Mouse (Mus musculus) limb, embryonic 15.5 days (tissue): ENCODE measurements around the gene Esd. TPM values are rescaled to one million over a fixed set of nuclear protein-coding genes. Genes with fewer than 3 reads are reported as not detected.

Source experiments
- ATAC-seq: fragments of 200-750 bp; cut with Nextera tagmentation; 2 replicates; pipeline ENCODE4 v1.8.0; 2017; ENCODE audit warnings: low read depth, moderate TSS enrichment; ENCODE audit not compliant: insufficient number of reproducible peaks, low FRiP score, low TSS enrichment
- H3K27ac ChIP-seq: fragments of 300-500 bp; sonication (generic); 2 replicates; pipeline ENCODE4 v1.5.1; 2015; ENCODE audit warnings: moderate library complexity, mild to moderate bottlenecking, inconsistent platforms
- H3K27me3 ChIP-seq: fragments of 300-500 bp; sonication (generic); 2 replicates; pipeline ENCODE4 v1.6.1; 2015; ENCODE audit warnings: inconsistent platforms
- H3K36me3 ChIP-seq: fragments of 300-500 bp; sonication (generic); 2 replicates; pipeline ENCODE4 v1.6.1; 2015; ENCODE audit warnings: inconsistent platforms
- H3K4me1 ChIP-seq: fragments of 300-500 bp; sonication (generic); 2 replicates; pipeline ENCODE4 v1.6.1; 2015; ENCODE audit warnings: inconsistent platforms
- H3K4me2 ChIP-seq: fragments of 300-500 bp; sonication (generic); 2 replicates; pipeline ENCODE4 v1.6.1; 2015; ENCODE audit warnings: mild to moderate bottlenecking, inconsistent platforms
- H3K4me3 ChIP-seq: fragments of 300-500 bp; sonication (generic); 2 replicates; pipeline ENCODE4 v1.5.1; 2015; ENCODE audit warnings: mild to moderate bottlenecking, inconsistent platforms
- H3K9ac ChIP-seq: fragments of 300-500 bp; sonication (generic); 2 replicates; pipeline ENCODE4 v1.6.1; 2015; ENCODE audit warnings: inconsistent platforms
- H3K9me3 ChIP-seq: fragments of 300-500 bp; sonication (generic); 2 replicates; pipeline ENCODE4 v1.6.1; 2016; ENCODE audit warnings: inconsistent platforms
- WGBS: fragments of 180-500 bp; shearing (Covaris S2); methylation state at CpG from one replicate; pipeline ENCODE4 v1.1.7; 2015; 5-methylcytosine and 5-hydroxymethylcytosine counted together
- polyA plus RNA-seq: library from polyadenylated mRNA; unstranded; fragments of >200 nt; fragmentation: Nextera tagmentation; extraction: Ambion mirVana; gene quantifications from 2 replicates; pipeline ENCODE4 v1.2.1, GENCODE M21; 2015

Gene Esd
- polyA plus RNA-seq, 1 experiment from 2014 or later = 274 TPM

DNA sequence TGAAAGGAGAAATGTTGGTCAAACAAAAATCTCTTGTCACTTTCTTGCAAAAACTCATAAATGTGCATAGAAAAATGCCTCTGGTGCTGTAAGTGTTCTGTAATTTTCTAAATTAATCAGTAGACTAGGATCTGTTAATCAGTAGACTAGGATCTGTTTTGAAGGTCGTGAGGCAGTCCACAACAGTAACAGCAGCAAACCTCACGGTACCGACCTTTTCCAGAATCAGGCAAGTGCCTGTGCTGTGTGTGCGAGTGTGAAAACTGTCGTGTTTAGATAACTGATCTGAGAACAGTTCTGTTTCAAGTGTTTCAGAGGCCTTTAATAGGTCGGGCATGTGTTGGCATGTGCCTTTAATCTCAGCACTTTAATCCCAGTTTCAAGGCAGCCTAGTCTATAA, 3.4 kb downstream of the Esd start:
- WGBS = 73% methylated on average over 6 of the region's 6 CpGs
- ATAC-seq = no peak
- Histone ChIP-seq H3K36me3 (peaks cover 40% of the 10 kb centered on the region), H3K9me3 (no peaks in the 10 kb centered on the region), H3K4me1 (peaks cover 7% of the 10 kb centered on the region; the same call in 1 of the 2 replicates), H3K9ac (no peak overlapping the region), H3K4me2 (no peak overlapping the region), H3K27me3 (no peaks in the 10 kb centered on the region), H3K4me3 (no peak overlapping the region), H3K27ac (no peak overlapping the region)

DNA sequence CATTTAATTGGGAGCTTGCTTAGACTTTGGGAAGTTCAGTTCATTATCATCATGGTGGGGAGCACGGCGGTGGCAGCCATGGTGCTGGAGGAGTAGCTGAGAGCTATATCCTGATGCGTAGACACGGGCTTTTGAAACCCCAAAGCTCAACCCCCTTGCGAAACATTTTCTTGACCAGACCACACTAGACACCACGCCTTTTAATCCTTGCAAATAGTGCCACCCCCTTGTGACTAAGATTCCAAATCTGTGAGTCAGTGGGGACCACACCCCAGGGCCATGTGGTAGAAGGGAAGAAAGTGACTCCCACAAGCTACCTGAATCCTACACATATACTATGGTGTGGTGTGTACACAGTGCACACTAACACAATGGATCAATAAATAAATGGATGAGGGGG, 4.8 kb downstream of the Esd start:
- H3K9me3 ChIP-seq = no peaks in the 10 kb centered on the region
- no peak overlapping the region for H3K4me3 ChIP-seq
- 96% methylated on average over 6 of the region's 6 CpGs for WGBS
- H3K27ac ChIP-seq = no peak overlapping the region
- peaks cover 7% of the 10 kb centered on the region; the same call in 1 of the 2 replicates for H3K4me1 ChIP-seq
- no peak overlapping the region for H3K4me2 ChIP-seq
- H3K36me3 ChIP-seq = peaks cover 54% of the 10 kb centered on the region
- H3K27me3 ChIP-seq = no peaks in the 10 kb centered on the region
- ATAC-seq = no peak
- no peak overlapping the region for H3K9ac ChIP-seq

DNA sequence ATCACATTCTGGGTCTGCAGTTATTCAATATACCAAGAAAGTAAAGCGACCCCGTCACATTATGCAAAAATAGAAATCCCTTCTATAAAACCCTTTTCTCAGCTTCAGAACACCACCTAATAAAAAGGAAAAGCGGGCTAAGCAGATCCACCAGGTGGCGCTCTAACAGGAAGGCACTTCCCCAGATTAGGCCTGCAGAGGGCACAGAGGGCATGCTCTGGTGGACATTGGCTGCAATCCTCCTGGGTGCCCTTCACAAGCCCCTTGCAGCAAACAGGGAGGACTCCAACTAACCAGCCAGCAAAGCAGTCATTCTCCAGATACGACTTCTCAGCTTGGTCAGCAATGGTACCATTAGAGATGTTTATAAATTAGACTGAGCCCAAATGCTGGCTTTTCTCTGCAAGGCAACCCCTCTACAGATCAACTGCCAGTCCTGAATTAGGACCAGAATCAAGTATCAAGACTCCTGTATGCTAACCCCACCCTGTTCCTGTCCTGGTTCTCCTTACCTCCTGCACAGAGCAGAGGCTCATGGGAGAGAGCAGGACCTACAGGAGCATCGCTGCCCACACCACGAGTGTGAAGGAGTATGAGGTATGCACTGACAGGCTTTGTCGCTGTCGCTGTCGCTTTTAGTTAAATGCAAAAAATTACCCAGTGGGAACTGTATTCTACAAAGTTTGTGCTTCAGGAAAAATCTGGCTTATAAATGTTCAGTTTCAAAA, 32.3 kb downstream of the Esd start:
- 55% methylated on average over 10 of the region's 10 CpGs for WGBS
- Histone ChIP-seq H3K4me1 (no peaks in the 10 kb centered on the region), H3K9ac (no peak overlapping the region), H3K4me2 (no peak overlapping the region), H3K9me3 (no peaks in the 10 kb centered on the region), H3K4me3 (no peak overlapping the region), H3K27me3 (no peaks in the 10 kb centered on the region), H3K27ac (no peak overlapping the region), H3K36me3 (peaks cover 11% of the 10 kb centered on the region)
- ATAC-seq = no peak

DNA sequence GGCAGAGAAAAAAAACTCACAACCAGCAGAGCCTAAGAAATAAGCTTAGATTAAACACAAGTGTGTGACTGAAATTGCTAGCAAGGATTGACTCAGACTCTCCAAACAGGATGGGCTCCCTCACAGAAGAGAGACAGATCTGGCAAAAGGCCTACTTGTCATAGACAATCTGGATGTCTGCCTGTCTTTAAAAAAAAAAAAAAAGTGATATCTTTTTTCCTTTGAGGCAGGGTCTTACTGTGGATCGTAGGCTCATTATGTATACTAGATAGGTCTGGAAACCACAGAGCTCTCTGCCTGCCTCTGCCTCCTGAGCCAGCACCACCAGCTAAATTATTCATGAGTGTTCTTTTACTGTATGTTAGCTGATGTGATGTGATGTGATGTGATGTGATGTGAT, 35.8 kb downstream of the Esd start:
- peaks cover 31% of the 10 kb centered on the region for H3K36me3 ChIP-seq
- no peak for ATAC-seq
- H3K27me3 ChIP-seq = no peaks in the 10 kb centered on the region
- WGBS = 83% methylated on average over 1 of the region's 1 CpGs
- H3K4me2 ChIP-seq = no peak overlapping the region
- H3K4me1 ChIP-seq = no peaks in the 10 kb centered on the region
- no peak overlapping the region for H3K27ac ChIP-seq
- H3K9me3 ChIP-seq = no peaks in the 10 kb centered on the region
- no peak overlapping the region for H3K4me3 ChIP-seq
- H3K9ac ChIP-seq = no peak overlapping the region

DNA sequence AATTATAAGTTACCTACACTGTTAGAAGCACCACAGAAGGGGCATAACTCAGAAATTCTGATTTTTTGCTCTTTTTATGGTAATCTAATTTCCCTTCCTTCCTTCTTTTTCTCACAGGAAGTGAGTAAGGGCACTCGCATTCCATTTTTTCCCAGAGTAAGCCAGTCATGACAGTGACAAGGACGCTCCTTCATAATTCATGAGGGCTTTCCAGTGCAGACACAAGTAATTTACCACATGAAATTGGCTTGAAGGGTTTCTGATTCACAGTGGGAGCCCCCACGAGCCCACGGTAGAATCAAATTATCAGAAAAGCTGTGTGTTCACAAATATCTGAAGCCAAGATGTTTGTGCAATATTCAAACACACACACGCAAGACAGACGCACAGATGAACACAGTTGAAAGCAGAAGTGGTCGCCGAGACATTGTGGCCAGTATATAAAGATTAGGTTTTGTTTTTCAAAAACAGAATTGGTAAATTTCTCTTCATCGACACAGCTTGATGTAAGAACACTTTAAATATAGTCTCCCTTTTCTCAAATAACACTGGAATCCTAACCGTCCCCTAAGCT, 42.0 kb downstream of the Esd start:
- Histone ChIP-seq H3K27ac (no peak overlapping the region), H3K4me3 (no peak overlapping the region), H3K27me3 (no peaks in the 10 kb centered on the region), H3K4me1 (no peaks in the 10 kb centered on the region), H3K4me2 (no peak overlapping the region), H3K9ac (no peak overlapping the region), H3K9me3 (no peaks in the 10 kb centered on the region), H3K36me3 (peaks cover 30% of the 10 kb centered on the region)
- WGBS = 84% methylated on average over 10 of the region's 10 CpGs
- no peak for ATAC-seq

DNA sequence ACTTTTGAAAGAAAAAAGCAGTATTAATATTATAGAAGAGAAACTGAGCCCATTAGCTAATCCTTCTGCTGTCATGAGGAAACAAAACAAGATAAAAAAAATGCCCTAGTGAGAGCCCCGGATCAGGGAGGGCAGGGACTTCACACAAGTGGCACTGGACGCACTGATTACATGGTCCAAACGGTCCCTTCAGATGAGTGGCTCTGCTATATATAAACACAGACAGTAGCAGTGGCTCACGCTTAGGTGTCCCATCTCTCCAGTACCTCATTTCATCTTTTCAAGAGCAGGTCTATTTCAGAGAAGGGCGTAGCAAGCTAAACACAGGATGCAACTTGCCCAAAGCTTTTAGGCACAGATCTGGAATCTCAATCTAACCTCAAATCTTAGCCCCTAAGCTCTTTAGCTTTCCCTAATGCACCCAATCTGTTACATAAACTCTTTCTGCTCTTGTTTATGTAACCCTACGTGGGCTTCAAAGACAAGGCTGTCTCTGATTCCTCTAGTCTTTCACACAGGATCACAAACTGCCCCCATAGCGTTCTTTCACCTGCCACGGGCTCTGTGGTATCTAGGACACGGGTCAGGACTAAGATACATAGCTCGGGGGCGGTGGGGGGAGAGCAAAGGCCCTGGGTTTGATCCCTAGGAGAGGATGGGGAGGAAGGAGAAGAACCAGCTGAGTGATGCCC, 52.3 kb downstream of the Esd start:
- H3K27ac ChIP-seq = no peak overlapping the region
- no peaks in the 10 kb centered on the region for H3K4me1 ChIP-seq
- WGBS = 77% methylated on average over 11 of the region's 11 CpGs
- no peak overlapping the region for H3K9ac ChIP-seq
- no peak overlapping the region for H3K4me3 ChIP-seq
- H3K4me2 ChIP-seq = no peak overlapping the region
- ATAC-seq = no peak
- H3K9me3 ChIP-seq = no peaks in the 10 kb centered on the region
- H3K36me3 ChIP-seq = peaks cover 30% of the 10 kb centered on the region
- H3K27me3 ChIP-seq = no peaks in the 10 kb centered on the region

DNA sequence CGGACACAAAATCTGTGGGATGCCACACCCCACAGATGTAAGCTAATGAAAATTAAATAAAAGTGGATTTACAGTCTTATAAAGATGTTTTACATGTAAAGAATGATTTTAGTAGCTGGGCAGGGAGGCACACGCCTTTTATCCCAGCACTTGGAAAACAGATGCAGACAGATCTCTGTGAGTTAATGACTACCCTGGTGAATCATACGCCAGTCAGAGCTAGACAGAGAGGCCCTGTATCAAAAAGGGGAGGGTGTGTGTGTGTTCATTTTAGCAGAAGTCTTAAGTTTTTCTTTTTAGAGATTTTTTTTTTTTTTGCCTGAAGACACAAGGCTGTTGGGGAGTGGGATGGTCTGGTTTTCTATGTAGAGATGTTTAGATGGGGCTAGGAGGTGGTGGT, 55.6 kb downstream of the Esd start:
- Histone ChIP-seq H3K9ac (no peak overlapping the region), H3K9me3 (no peaks in the 10 kb centered on the region), H3K27ac (no peak overlapping the region), H3K4me1 (no peaks in the 10 kb centered on the region), H3K27me3 (no peaks in the 10 kb centered on the region), H3K36me3 (peaks cover 30% of the 10 kb centered on the region), H3K4me3 (no peak overlapping the region), H3K4me2 (no peak overlapping the region)
- 51% methylated on average over 3 of the region's 3 CpGs for WGBS
- ATAC-seq = no peak

DNA sequence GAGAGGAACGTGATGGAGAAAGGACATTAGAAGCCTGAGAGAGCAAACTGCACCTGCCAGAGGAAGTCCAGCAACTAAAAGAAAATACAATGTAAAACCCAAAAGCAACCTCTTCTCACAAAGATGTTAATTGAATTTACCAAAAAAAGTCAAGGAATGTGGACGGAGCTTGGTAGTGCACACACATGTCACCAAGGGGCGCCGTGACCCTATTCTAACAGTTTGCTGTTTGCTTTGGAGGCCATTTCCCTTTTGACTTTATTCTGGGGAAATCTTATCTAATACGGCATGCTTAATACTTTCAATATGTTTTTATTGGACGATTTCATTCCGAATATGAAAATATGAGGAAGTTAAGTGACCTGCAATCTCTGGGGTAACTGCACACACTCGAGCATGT, 56.7 kb downstream of the Esd start:
- Histone ChIP-seq H3K27me3 (no peaks in the 10 kb centered on the region), H3K4me1 (no peaks in the 10 kb centered on the region), H3K9ac (no peak overlapping the region), H3K4me2 (no peak overlapping the region), H3K27ac (no peak overlapping the region), H3K9me3 (no peaks in the 10 kb centered on the region), H3K4me3 (no peak overlapping the region), H3K36me3 (peaks cover 29% of the 10 kb centered on the region)
- WGBS = 71% methylated on average over 8 of the region's 8 CpGs
- ATAC-seq = no peak

DNA sequence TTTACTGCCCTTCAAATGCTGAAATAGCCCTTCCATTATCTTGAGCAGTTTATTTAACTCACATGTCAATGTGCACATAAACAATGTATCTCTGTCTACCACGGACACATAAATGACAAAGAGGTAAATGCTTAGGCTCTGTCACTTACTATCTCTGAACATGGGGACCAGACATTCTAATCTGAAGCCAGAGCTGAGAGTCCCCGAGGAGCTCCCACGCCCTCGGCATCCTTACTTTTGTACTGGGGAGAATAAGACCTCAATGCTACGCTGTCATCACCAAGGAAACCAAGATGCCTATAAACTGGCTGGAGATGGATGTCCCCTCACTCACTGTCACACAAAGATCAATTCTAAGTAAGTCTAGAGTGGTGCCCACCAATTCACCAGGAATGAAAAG, 58.4 kb downstream of the Esd start:
- no peak overlapping the region for H3K27ac ChIP-seq
- no peaks in the 10 kb centered on the region for H3K4me1 ChIP-seq
- H3K4me3 ChIP-seq = no peak overlapping the region
- H3K9me3 ChIP-seq = no peaks in the 10 kb centered on the region
- no peaks in the 10 kb centered on the region for H3K27me3 ChIP-seq
- H3K36me3 ChIP-seq = peaks cover 18% of the 10 kb centered on the region
- ATAC-seq = no peak
- H3K4me2 ChIP-seq = no peak overlapping the region
- 85% methylated on average over 5 of the region's 5 CpGs for WGBS
- H3K9ac ChIP-seq = no peak overlapping the region

DNA sequence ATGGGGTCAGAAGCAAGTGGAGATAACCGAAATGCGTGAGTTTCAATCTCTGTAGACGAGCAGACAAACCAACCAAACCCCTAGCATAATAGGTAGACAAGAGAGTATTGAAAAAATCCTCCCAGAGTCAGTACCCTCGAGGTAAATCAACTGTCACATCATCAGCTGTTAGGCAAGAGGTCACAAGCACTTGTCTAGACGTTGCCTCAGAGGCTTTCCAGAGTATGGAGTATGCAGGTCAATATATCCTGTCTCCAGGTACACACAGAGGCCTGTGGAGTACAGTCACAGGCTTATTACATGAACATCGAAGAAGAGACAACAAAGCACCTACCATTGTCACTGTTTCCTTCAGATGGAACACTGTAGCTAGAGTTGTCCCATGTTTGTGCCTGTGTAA, 60.7 kb downstream of the Esd start:
- no peak for ATAC-seq
- no peaks in the 10 kb centered on the region for H3K9me3 ChIP-seq
- 76% methylated on average over 6 of the region's 6 CpGs for WGBS

DNA sequence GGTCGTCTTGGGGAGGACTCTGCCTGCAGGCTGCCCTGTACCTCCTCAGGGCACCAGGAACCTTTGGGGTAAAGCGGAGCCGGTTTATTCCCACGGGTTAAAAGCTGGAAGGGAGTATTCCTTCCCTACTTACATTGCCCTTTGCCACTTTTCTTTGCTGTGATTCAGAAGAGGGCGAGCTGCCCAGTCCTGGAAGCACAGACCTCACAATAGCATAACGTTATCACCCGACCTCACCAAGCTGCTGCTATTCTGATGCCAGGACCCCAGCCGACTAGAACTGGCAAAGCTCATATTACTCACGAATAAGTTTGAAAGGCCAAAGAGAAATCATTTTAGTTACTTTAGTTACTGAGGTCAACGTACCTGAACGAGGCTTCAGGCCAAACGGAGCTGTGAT, 62.8 kb downstream of the Esd start:
- Histone ChIP-seq H3K4me1 (no peaks in the 10 kb centered on the region), H3K4me3 (no peak overlapping the region), H3K9me3 (no peaks in the 10 kb centered on the region), H3K27ac (no peak overlapping the region), H3K27me3 (no peaks in the 10 kb centered on the region), H3K4me2 (no peak overlapping the region), H3K9ac (no peak overlapping the region), H3K36me3 (peaks cover 15% of the 10 kb centered on the region)
- 75% methylated on average over 12 of the region's 12 CpGs for WGBS
- ATAC-seq = no peak

More for the DNA sequence above, 60.7 kb downstream of the Esd start:
- Histone ChIP-seq H3K4me1 (no peaks in the 10 kb centered on the region), H3K9ac (no peak overlapping the region), H3K27ac (no peak overlapping the region), H3K27me3 (no peaks in the 10 kb centered on the region), H3K4me2 (no peak overlapping the region), H3K4me3 (no peak overlapping the region), H3K36me3 (peaks cover 11% of the 10 kb centered on the region)

DNA sequence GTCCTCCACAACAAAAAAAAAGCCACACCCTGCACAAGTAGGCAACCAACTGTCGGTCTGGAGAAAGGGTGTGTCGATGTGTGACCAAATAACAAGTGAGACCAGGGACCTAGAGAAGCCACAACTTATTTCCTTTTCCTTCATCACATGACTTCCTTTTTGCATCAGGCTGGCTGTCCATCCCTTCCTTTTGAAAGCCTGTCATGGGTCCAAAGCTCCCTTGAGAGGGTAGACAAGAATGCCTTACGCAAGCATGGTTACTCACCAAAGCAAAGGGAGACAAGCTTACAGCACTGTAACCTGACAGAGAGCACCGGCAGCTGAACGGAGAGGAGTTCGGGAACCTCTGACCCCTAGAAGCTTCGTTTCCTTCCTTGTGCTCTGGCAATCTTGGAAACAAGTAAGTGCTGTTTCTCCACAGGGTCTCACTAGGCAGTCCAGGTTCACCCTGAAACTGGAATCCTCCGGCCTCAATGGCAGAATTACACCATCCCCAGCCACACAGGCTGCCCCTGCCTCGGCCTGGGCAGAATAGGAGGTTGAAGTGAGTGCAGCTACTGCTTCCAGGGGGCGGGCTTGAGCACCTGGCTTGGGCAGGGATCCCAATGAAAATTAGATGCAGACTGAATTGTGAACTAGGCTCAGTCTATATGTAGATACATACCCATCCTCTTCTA, 65.4 kb downstream of the Esd start:
- 81% methylated on average over 10 of the region's 10 CpGs for WGBS
- peaks cover 31% of the 10 kb centered on the region for H3K36me3 ChIP-seq

More for the DNA sequence above, 65.4 kb downstream of the Esd start:
- no peaks in the 10 kb centered on the region for H3K27me3 ChIP-seq
- no peak overlapping the region for H3K9ac ChIP-seq
- no peak for ATAC-seq
- H3K27ac ChIP-seq = no peak overlapping the region
- H3K4me1 ChIP-seq = no peaks in the 10 kb centered on the region
- 0 out of 2 replicates have a peak, but pooled peaks cover 4% of the 10 kb centered on the region for H3K9me3 ChIP-seq
- no peak overlapping the region for H3K4me2 ChIP-seq
- no peak overlapping the region for H3K4me3 ChIP-seq
